Mouse (Mus musculus): ENCODE results near the gene Slc7a8. TPM values are rescaled to one million over a fixed set of nuclear protein-coding genes. Genes with fewer than 3 reads are reported as not detected.
"Not testable (repeated sequence)": the region's sequence is repeated elsewhere in the genome, so short reads cannot be mapped to it uniquely, and the experiment has no call there.

Slc7a8 gene
- polyA plus RNA-seq, 1 experiment: 14.6 TPM

- TF ChIP-seq POLR2A (IDR thresholded peaks at IDR 0.05; ENCODE audit: borderline replicate concordance, extremely low read depth, insufficient read depth, insufficient read length, poor library complexity, severe bottlenecking): no peak
- no peak for TF ChIP-seq CTCF (IDR thresholded peaks at IDR 0.05; ENCODE audit: borderline replicate concordance, extremely low read depth, insufficient read depth, insufficient read length)
- no peak for DNase-seq (ENCODE audit: low read depth)
These were observed 1.7 kb downstream of the Slc7a8 start for GRCm38 (mm10) chr14:54780084-54780483.

- DNase-seq (ENCODE audit: low read depth): no peak
- no peak for TF ChIP-seq CTCF (IDR thresholded peaks at IDR 0.05; ENCODE audit: borderline replicate concordance, extremely low read depth, insufficient read depth, insufficient read length)
- no peak for TF ChIP-seq POLR2A (IDR thresholded peaks at IDR 0.05; ENCODE audit: borderline replicate concordance, extremely low read depth, insufficient read depth, insufficient read length, poor library complexity, severe bottlenecking)
These were observed 3.9 kb downstream of the Slc7a8 start for GRCm38 (mm10) chr14:54777893-54778292.

DNA sequence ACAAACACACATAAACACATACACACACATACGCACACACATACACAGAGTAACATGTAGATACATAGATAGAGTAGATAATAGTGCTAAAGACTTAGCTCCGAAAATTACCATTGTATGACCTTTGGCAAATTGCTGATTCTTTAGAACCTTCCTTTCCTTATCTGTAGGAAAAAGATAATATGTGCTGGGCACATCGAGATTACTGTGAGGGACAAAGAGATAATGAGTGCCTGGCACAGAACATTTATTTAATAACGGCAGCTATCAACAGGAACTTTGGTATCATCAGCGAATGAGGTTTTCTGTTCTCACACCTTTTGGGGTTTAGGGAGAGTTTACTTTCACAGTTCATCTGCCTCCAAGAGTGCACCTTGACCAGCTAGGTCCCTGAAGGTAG, 5.0 kb downstream of the Slc7a8 start:
- DNase-seq (ENCODE audit: low read depth): no peak
- TF ChIP-seq POLR2A (IDR thresholded peaks at IDR 0.05; ENCODE audit: borderline replicate concordance, extremely low read depth, insufficient read depth, insufficient read length, poor library complexity, severe bottlenecking): no peak
- no peak for TF ChIP-seq CTCF (IDR thresholded peaks at IDR 0.05; ENCODE audit: borderline replicate concordance, extremely low read depth, insufficient read depth, insufficient read length)

- peak; percentile 46 for DNase-seq (ENCODE audit: low read depth)
- no peak for TF ChIP-seq CTCF (IDR thresholded peaks at IDR 0.05; ENCODE audit: borderline replicate concordance, extremely low read depth, insufficient read depth, insufficient read length)
- no peak for TF ChIP-seq POLR2A (IDR thresholded peaks at IDR 0.05; ENCODE audit: borderline replicate concordance, extremely low read depth, insufficient read depth, insufficient read length, poor library complexity, severe bottlenecking)
These were observed 6.2 kb downstream of the Slc7a8 start for GRCm38 (mm10) chr14:54775534-54776041.

DNA sequence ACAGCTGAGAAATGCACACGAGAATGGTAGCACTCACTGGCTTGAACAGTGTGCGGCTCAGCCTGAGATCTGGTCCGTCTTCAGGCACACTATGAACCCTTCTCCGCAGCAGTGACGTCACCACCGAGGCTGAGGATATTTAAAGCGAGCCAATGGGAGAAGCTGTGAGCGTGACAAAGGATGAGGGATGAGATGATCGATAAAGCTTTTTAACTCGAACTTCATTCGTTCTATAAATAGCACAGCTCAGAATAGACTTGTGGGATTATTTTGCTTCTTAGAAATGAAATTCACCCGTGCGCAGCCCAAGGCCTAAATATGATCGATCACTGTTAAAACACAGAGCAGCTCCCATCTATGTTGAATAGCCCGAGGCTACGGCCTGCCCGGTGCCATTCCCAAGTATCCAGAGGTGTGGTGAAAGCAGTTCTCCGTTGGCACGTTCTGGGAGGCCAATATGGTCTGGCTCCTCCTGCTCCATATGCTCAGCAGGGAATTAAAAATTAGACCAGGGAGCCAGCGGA, 9.4 kb downstream of the Slc7a8 start:
- TF ChIP-seq CTCF (IDR thresholded peaks at IDR 0.05; ENCODE audit: borderline replicate concordance, extremely low read depth, insufficient read depth, insufficient read length): no peak
- no peak for TF ChIP-seq POLR2A (IDR thresholded peaks at IDR 0.05; ENCODE audit: borderline replicate concordance, extremely low read depth, insufficient read depth, insufficient read length, poor library complexity, severe bottlenecking)
- DNase-seq (ENCODE audit: low read depth): peak; percentile 70

GRCm38 (mm10) chr14:54770373-54770772, 11.4 kb downstream of the Slc7a8 start:
- DNase-seq (ENCODE audit: low read depth): no peak
- no peak for TF ChIP-seq POLR2A (IDR thresholded peaks at IDR 0.05; ENCODE audit: borderline replicate concordance, extremely low read depth, insufficient read depth, insufficient read length, poor library complexity, severe bottlenecking)

GRCm38 (mm10) chr14:54769068-54769425, 12.7 kb downstream of the Slc7a8 start:
- no peak for DNase-seq (ENCODE audit: low read depth)
- TF ChIP-seq POLR2A (IDR thresholded peaks at IDR 0.05; ENCODE audit: borderline replicate concordance, extremely low read depth, insufficient read depth, insufficient read length, poor library complexity, severe bottlenecking) (no peak), CTCF (IDR thresholded peaks at IDR 0.05; ENCODE audit: borderline replicate concordance, extremely low read depth, insufficient read depth, insufficient read length) (no peak)

DNA sequence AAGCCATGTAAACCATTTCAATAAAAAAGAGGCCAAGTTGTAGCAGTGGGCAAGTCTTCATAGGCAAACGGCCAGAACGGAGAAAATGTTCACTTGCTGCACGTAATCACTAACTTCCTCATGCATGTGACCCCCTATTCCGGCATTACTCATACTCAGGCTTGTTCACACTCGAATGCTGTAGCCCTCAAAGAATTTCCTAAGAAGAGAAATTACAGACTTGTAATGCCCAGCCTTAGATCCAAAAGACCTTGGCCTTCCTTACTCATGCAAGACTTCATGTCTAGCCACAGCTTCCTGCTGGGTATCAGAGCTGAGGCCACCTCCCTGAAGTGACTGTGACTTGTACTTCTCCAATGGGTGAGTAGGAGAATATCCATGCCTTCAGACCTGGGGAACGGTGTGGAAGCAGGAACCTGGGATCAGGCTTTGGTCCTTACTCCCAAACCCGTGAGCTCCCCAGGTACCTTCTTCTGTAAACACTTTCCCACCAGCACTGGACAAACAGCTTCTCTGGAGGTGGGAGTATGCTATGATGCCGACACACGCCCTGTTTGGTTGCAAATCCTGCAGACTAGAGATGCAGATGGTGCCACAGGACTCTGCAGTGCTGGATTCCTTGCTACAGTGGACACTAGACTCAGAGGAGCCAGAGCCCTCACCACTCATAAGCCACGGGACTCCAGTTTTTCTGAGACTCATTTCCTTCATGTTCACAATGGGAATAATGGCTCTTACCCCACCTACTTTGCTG, 13.3 kb downstream of the Slc7a8 start:
- TF ChIP-seq POLR2A (IDR thresholded peaks at IDR 0.05; ENCODE audit: borderline replicate concordance, extremely low read depth, insufficient read depth, insufficient read length, poor library complexity, severe bottlenecking) (no peak), CTCF (IDR thresholded peaks at IDR 0.05; ENCODE audit: borderline replicate concordance, extremely low read depth, insufficient read depth, insufficient read length) (no peak)
- DNase-seq (ENCODE audit: low read depth): no peak

- DNase-seq (ENCODE audit: low read depth): not testable (repeated sequence)
These were observed 14.8 kb downstream of the Slc7a8 start for GRCm38 (mm10) chr14:54766937-54767336.

GRCm38 (mm10) chr14:54756382-54756781, 25.4 kb downstream of the Slc7a8 start:
- TF ChIP-seq CTCF (IDR thresholded peaks at IDR 0.05; ENCODE audit: borderline replicate concordance, extremely low read depth, insufficient read depth, insufficient read length): no peak
- no peak for TF ChIP-seq POLR2A (IDR thresholded peaks at IDR 0.05; ENCODE audit: borderline replicate concordance, extremely low read depth, insufficient read depth, insufficient read length, poor library complexity, severe bottlenecking)
- DNase-seq (ENCODE audit: low read depth): no peak

DNA sequence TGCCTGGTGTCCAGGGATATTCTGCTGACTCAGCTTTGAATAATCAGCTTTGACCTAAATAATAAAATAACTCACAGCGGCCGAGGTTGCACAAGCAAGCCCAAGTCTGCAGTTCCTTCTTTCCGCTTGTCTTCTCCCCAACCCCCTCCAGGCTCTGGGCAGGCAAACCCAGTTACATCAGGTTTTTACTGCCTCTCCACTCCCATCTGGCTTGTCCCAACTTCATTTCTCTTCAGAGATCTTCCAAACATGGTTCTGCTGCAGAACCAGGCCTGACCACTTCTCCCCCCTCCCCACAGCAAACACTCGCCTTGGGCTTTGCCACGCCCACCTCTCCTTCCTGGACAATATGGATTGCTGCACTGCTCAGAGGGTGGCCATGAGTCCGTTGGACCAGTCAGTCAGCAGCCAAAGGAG, 27.1 kb downstream of the Slc7a8 start:
- DNase-seq (ENCODE audit: low read depth): peak; percentile 78
- TF ChIP-seq POLR2A (IDR thresholded peaks at IDR 0.05; ENCODE audit: borderline replicate concordance, extremely low read depth, insufficient read depth, insufficient read length, poor library complexity, severe bottlenecking): no peak
- TF ChIP-seq CTCF (IDR thresholded peaks at IDR 0.05; ENCODE audit: borderline replicate concordance, extremely low read depth, insufficient read depth, insufficient read length): no peak

DNA sequence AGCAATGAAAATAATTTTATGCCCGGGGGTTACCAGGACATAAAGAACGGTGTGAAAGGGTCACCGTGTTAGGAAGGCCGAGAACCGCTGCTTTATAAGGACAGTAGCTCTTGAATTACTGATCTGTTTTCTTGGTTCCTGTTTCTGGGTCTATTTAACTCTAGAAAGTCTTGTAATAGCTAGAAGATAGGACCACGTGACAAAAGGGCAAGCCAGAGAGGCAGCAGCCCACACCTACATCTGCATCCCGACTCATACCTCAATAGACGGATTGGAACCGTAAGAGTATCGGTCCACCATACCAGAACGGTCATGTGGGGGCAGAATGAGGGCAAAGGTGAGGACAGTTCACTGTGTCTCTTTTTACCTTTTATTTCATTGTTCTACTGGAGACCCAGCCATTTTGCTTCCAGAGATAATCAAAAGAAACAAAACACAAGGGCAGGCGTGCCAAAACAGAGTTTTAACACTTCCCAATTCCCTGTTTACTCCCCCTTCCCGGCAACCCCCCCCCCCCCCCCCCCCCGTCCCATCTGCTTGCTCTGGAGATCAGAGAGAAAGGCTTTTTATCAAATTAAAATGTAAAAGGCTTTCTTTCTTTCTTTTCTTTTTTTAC, 27.7 kb downstream of the Slc7a8 start:
- DNase-seq (ENCODE audit: low read depth): no peak
- TF ChIP-seq POLR2A (IDR thresholded peaks at IDR 0.05; ENCODE audit: borderline replicate concordance, extremely low read depth, insufficient read depth, insufficient read length, poor library complexity, severe bottlenecking): no peak
- TF ChIP-seq CTCF (IDR thresholded peaks at IDR 0.05; ENCODE audit: borderline replicate concordance, extremely low read depth, insufficient read depth, insufficient read length): no peak

Data from brain, embryonic 14.5 days (tissue).